Mouse (Mus musculus) c-Kit-negative CD71-positive TER-119-positive erythroid progenitor cells, embryonic 14.5 days (primary cell): Measurements from ENCODE around the gene Plagl1.

Experiments used
- DNase-seq: peaks from one replicate; pipeline ENCODE4 v3.0.0-alpha.2; 2013; ENCODE audit warnings: low read depth, low spot score

Plagl1 gene

DNA sequence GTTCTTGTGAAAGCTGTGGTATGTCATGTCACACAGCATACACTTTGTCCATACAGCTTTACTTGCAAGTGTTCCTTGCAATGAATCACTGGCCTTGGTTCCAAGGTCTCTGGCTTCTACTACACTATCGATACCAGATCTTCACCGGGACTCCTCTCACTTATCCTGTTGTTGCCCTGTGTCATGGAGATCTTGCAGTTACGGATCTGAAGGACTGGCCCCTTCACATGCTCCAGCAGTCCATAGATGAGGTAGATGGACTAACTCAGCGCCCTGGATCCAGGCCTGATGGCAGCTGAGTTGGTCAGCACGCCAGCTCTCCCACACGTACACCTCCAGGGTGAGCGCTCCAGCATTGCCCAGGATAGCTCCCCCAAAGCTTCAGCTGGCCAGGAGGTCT lies 75.0 kb downstream of the Plagl1 start:
- DNase-seq: no peak

DNA sequence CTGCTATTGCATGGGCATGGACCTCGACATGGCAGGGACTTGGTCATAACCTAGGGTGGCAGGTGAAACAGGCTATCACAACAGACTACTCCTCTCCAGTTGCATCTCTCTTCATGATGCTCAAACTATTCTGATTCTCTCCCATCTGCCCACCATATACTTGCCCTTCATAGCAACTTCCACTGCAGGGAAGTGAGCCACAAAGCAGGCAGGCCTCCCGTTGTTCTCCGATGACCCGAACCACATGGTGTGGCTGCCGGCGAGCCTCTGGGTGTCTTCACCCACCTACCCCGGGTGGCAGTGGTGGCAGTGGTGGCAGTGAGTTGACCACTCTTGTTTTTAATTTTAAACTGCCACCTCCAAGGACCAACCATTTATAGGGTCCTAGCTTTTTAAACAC lies 75.4 kb downstream of the Plagl1 start:
- no peak for DNase-seq

GRCm38 (mm10) chr10:13137906-13138305 lies 77.6 kb downstream of the Plagl1 start:
- no peak for DNase-seq

DNA sequence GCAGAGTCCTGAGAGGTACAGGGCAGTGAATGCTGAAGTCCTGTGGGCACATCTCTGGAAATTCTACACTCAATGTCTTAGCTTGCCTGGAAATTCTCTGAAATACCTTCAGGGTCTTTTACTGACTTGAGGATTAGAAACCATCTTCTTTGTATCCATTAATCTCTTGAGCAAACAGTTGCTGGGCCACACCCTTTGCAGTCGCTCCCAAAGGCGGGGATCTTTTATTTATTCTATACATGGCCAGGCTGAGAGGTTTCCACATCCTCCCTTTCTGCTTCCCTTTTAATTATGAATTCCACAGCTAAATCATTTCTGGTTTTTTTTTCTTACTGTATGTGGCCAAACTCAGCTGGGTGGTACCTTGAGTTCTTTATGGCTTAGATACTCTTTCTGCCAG lies 80.1 kb downstream of the Plagl1 start:
- DNase-seq: no peak

GRCm38 (mm10) chr10:13150435-13150834 lies 90.1 kb downstream of the Plagl1 start:
- no peak for DNase-seq

DNA sequence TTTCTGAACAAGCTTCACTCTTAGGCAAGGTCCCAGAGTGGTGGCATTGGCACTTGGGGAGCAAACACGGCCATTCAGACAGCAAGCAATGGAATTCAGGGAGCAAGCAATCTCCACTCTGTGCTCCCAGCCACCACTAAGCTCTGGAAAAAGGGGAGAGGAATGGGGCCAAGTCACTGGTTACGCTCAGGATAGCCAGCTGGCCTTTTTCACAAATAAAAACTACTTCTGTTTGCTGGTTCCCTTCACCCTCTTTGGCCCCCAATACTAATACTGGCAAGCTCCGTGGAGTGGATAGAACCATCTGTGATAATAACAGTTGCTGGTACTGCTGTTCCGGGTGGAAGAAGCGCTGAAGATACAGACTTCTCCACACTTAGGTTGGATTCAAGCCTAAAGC lies 91.0 kb downstream of the Plagl1 start:
- no peak for DNase-seq

GRCm38 (mm10) chr10:13152811-13153364 lies 92.6 kb downstream of the Plagl1 start:
- DNase-seq: no peak

GRCm38 (mm10) chr10:13155377-13155776 lies 95.1 kb downstream of the Plagl1 start:
- DNase-seq: no peak

GRCm38 (mm10) chr10:13160913-13161312 lies 100.6 kb downstream of the Plagl1 start:
- no peak for DNase-seq

GRCm38 (mm10) chr10:13162031-13162430 lies 101.7 kb downstream of the Plagl1 start:
- no peak for DNase-seq

DNA sequence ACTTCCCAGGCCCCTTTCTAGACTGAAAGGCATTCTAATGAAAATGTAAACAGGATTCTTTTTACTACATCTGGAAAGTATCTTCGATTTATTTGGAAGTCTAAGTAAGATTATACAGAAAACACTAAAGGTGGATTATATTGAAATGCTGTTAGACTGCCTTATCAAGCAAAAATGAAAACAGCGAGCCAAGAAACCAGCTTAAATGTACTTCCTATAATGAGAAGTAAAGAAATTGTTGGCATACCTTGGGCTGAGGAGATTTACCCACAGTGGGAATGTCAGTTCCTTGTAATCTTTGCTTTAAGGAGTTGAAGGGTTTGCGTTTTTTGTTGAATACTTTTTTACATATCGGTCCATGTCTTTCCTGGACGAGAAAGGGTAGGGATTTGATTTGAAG lies 108.2 kb downstream of the Plagl1 start:
- no peak for DNase-seq

DNA sequence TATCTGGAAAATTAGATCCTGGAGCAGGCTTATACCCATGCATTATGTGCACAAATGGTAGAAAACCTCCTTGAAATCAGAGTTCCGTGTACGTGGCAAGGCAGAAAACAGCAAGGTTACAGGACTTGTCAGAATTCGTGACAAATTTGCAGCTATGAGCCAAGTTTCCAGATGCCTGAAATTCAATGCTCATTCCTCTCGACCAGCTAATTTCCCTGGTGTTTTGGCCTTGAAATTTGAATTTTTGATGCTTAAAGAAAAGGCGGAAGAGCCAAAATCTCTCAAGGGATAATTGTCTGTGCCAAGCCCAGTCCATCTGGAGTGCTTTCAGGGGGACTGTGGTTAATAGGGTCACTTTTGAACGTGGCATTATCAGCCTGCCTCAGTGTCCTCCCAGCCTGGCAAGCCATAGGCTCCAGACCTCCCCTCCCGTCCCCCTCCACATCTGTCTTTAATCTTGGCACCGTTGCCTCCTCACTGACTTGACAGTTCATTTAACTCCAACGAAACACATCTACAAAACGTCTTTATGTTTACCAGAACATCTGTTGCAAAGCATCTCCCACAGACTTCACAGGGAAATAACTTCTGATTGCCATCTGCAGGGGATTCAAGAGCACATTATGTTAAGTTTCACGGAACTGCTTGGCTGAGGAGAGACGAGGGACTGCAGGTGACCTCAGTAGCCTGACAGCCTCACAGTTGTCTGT lies 110.6 kb downstream of the Plagl1 start:
- no peak for DNase-seq

- DNase-seq: no peak
Measured at GRCm38 (mm10) chr10:13171461-13171860, 111.2 kb downstream of the Plagl1 start.

DNA sequence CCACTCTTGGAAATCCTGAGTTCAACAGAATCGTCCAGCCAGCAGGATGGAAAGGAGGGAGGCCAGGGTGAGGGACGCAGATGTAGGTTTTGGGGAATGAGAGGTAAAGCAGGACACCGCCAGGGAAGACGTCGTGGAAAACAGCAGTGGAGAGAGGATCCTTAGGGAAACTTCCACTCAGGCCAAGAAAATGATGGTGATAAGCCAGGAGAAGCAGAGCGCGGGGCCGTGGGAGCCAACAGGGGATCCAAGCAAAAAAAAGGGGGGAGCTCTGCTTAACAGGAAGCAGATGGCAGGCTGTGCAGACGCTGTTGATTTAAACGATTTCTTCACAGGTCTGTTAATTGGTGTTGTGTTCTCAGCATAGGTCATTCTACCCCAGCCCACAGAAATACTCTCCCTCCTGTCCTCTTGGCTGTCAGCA lies 112.5 kb downstream of the Plagl1 start:
- no peak for DNase-seq

DNA sequence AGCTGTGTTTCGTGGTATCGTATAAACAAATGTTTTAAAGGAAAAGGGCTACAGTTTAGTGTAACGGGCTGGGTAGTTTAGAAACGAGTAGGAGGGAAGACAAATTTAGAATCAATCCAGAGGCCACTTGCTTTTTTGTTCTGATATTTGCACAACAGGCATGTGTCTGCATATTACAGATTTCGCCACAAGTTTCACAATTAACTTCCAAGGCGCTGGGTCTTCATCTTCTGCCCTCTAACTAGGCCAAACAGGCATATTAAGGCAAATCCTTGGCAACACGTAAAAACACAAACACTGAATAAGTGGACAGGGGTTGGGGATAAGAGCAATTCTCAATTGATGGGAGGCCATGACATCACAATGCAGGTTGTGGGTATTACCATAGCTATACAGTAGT lies 115.6 kb downstream of the Plagl1 start:
- DNase-seq: no peak

- DNase-seq: no peak
Measured at GRCm38 (mm10) chr10:13177973-13178624, 117.8 kb downstream of the Plagl1 start, which contains the start of gene Zc2hc1b. Gene Zc2hc1b, minus strand, starts transcription at chr10:13178023.

- DNase-seq: no peak
Measured at GRCm38 (mm10) chr10:13180211-13180610, 119.9 kb downstream of the Plagl1 start.
